Mouse (Mus musculus) G1E (cell line): ENCODE data around the gene Gab2.

Source experiments
- CTCF ChIP-seq: IDR thresholded peaks from 2 replicates; pipeline ENCODE4 v1.5.1; 2012; ENCODE audit warnings: low read depth, low read length, inconsistent platforms, mixed read lengths
- GATA1 ChIP-seq: IDR thresholded peaks from 2 replicates; pipeline ENCODE4 v1.6.1; 2012; ENCODE audit warnings: borderline replicate concordance, low read length, inconsistent platforms, mixed read lengths
- GATA2 ChIP-seq: IDR thresholded peaks from 2 replicates; pipeline ENCODE4 v1.6.1; 2012; ENCODE audit warnings: low read depth, low read length, inconsistent platforms, borderline replicate concordance
- POLR2AphosphoS5 ChIP-seq: IDR thresholded peaks from 2 replicates; pipeline ENCODE4 v1.6.1; 2012; ENCODE audit warnings: low read depth, low read length, inconsistent platforms; ENCODE audit not compliant: insufficient replicate concordance
- TAL1 ChIP-seq: conservative IDR thresholded peaks from 2 replicates; pipeline ENCODE4 v1.6.1; 2012; ENCODE audit warnings: low read depth, low read length, inconsistent platforms, mixed read lengths

- TF ChIP-seq CTCF (0 out of 2 replicates have a peak, but pooled peaks have one; percentile 20), GATA1 (no peak), POLR2AphosphoS5 (no peak), TAL1 (no peak), GATA2 (no peak)
Observed at GRCm38 (mm10) chr7:97079145-97079544, 2.2 kb upstream of the Gab2 start.
